Mouse (Mus musculus) myocyte (in vitro differentiated cells): ENCODE results near the gene Ppp1r16b.

ENCODE experiments used
- E2F4 ChIP-seq: IDR thresholded peaks from one replicate; pipeline ENCODE4 v1.6.1; 2011; ENCODE audit warnings: mild to moderate bottlenecking, control low read depth, moderate library complexity; ENCODE audit not compliant: insufficient read depth
- MAX ChIP-seq: IDR thresholded peaks from one replicate; pipeline ENCODE4 v1.6.1; 2011; ENCODE audit warnings: low read depth, mild to moderate bottlenecking, control low read depth
- MYOD1 ChIP-seq, 3 experiments: IDR thresholded peaks; one replicate each; pipeline ENCODE4 v1.6.1; 2011; ENCODE audit warnings: control low read depth in 2 of 3, low read depth in 2 of 3, mild to moderate bottlenecking in 2 of 3, moderate library complexity in 1 of 3; ENCODE audit not compliant: insufficient read length in 2 of 3, control insufficient read depth in 1 of 3
- POLR2A ChIP-seq: IDR thresholded peaks from one replicate; pipeline ENCODE4 v1.6.1; 2011; ENCODE audit warnings: low read depth, mild to moderate bottlenecking, control low read depth, moderate library complexity; ENCODE audit not compliant: insufficient read length
- POLR2AphosphoS2 ChIP-seq: IDR thresholded peaks from one replicate; pipeline ENCODE4 v1.6.1; 2011; ENCODE audit warnings: low read depth, control low read depth; ENCODE audit not compliant: insufficient read length
- SRF ChIP-seq: IDR thresholded peaks from one replicate; pipeline ENCODE4 v1.6.1; 2011; ENCODE audit warnings: low read depth; ENCODE audit not compliant: control insufficient read depth, insufficient read length
- TCF12 ChIP-seq: IDR thresholded peaks from one replicate; pipeline ENCODE4 v1.6.1; 2011; ENCODE audit warnings: mild to moderate bottlenecking, control low read depth; ENCODE audit not compliant: poor library complexity, insufficient read depth, severe bottlenecking
- TCF3 ChIP-seq: IDR thresholded peaks from one replicate; pipeline ENCODE4 v1.6.1; 2011; ENCODE audit warnings: low read depth, control low read depth; ENCODE audit not compliant: insufficient read length

DNA sequence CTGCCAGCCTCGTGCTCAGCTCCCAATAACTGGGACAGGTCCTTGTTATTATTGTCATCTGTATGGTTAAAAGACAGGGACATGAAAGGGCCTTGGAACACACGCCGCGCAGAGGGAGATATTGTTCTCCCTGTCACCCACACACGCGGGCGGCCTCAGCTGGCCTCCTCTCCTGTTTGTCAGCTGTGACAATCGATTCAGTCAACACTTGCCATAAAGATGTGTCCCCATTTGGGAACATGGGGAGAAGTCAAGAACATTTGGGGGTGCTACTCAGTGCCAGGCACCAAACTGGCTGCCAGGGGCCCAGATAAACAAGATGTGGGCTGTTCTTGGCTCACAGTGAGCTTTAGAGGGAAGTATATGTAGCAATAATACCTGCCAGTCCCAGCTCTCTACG, 84.2 kb downstream of the Ppp1r16b start:
- no peak for TF ChIP-seq POLR2A
- no peak for TF ChIP-seq E2F4
- no peak for TF ChIP-seq MAX
- TF ChIP-seq SRF, result no peak
- TF ChIP-seq TCF12, result no peak
- no peak for TF ChIP-seq TCF3
- TF ChIP-seq MYOD1 (IDR thresholded peaks at IDR 0.05; ENCODE audit: control insufficient read depth in 1 of 3, insufficient read length in 2 of 3, low read depth in 2 of 3), result no peak
- no peak for TF ChIP-seq POLR2AphosphoS2
